Mouse (Mus musculus): ENCODE measurements around the gene Brpf3.
"Not testable (repeated sequence)": the region's sequence is repeated elsewhere in the genome, so short reads cannot be mapped to it uniquely, and the experiment has no call there.

- not testable (repeated sequence) for TF ChIP-seq POLR2A (IDR thresholded peaks at IDR 0.05; ENCODE audit: extremely low read depth, insufficient read depth, low read length); CTCF (IDR thresholded peaks at IDR 0.05; ENCODE audit: low read depth, low read length)
Observed at GRCm38 (mm10) chr17:28774303-28774702, 26.6 kb upstream of the Brpf3 start.

Measured in liver, adult 2 months (tissue).